Mouse (Mus musculus): ENCODE results near the gene Coq6. TPM values are rescaled to one million over a fixed set of nuclear protein-coding genes. Genes with fewer than 3 reads are reported as not detected.
A peak's percentile ranks its signal among the peaks of the same experiment; 100 is the strongest.

Gene Coq6
- total RNA-seq, 2 experiments from 2014 or later, result 44.6 to 63.2 TPM

DNA sequence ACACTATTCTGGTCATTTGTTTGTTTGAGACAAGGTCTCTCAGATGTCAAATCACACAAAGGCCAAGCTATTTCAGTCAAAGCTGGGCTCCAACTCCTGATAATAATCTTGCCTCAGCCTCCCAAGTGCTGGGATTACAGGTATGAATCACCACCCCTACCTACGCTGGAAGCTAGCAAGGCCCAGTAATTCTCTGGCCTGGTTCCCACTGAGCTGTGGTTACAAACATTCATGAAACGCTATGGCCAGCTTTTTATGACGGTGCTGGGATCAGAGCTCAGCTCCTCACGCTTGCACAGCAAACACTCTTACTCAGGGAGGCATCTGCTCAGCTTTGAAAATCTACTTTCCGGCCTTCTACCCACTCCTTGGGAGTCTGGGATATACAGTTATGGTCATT lies 32.4 kb downstream of the Coq6 start:
- DNase-seq, result no peak

DNA sequence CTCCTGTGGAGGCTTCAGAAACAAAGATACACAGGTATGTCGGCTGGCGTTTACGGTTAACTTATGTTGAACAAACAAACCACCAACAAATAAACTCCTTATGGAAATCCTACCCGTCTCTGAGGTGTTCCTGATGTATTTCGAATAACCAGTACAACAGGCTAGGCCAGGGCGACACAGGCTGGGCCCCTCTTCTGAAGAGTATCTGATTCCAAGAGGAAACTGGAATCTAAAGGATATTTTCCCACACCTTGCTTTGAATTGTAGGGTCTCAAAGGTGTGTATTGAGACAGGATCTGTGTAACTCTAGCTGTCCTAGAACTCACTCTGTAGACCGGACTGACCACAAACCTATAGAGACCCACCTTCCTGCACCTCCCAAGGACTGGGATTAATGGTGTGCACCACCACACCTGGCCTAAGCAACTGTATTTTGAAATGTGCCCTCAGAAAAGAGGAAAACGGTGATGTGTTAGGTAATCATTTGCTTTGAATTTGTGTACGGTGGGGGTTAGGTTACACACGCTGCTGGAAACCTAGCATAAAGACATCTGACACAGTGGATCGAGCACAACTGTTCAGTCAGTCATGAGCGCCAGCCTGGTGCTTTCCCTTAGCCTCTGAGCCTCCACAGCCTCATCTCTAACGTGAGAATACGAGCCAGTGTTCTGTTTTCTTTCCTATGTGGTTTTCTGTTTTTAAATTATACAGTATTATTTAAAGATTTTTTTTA lies 35.7 kb downstream of the Coq6 start:
- no peak for DNase-seq

DNA sequence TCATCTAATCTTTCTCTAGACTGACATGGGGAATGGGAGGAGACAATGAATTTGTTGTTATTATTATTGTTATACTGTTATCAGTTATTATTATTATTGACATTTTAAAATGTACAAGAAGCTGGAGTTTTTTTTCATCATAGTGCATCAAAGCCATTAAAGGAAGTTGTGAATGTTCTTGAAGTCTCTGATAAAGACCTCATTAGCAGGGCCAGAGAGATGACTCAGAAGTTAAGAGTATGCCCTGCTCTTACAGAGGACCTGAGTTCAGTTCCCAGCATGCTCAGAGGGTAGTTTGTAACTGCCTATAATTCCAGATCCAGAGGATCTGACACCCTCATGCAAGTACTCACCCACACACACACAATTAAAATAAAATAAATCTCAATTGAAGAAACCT lies 36.2 kb downstream of the Coq6 start:
- DNase-seq, result no peak

DNA sequence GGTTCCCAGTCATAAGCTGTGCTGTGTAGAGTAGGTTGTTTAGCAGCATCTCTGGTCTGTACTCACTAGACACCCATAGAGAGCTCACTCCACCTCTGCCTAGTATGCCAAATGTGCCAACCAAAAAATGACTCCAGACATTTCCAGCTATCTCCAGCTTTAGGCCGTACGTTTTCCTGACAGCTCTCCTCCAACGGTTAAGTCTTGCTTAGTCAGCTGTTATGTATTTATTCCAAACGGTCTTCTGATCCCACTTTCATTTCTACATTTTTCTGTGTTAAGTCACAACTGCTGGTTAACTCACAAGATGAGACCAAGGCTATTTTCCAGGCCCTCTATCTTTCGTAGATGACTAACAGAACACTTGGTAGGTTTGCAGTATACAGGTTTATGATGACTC lies 37.2 kb downstream of the Coq6 start:
- no peak for DNase-seq

DNA sequence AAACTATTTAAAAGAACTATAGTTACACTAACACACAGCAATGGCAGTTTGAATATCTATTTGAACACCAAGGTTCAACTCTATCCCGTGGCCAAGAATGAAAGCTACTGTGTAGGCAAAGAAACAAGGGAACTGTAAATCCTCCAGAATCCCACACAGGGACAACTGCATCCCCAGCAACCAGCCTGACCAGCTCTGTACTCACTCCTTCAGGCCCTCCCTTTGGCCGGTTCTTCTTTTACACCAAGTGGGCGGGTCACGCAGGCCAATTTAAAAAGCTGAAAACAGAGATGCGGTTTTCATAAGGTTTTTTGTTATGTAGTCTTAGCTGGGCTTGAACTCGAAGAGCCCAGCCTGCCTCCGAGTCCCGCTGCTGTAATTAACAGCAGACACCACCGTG lies 37.7 kb downstream of the Coq6 start:
- DNase-seq, result peak in 1 of 2 experiments; percentile 8

DNA sequence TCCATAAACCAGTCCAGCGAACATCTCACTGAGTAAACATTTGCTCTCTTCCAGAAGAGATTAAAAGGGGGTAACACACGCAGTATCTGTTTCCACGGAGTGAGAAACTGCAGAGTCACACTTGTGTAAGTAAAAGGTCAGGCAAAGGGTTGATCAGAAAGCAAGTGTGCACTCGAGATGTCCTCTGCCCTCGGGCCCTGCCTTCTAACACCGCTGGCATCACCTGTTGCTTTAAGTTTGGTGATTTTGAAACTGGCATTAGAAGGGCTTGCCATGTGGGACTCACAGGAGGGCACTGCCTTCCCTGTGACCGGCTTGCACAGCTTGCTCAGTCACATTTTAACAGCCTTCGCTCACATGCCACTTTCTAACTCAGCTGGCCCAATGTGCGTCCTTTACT lies 38.2 kb downstream of the Coq6 start:
- DNase-seq, result peak; percentile 17 to 26

DNA sequence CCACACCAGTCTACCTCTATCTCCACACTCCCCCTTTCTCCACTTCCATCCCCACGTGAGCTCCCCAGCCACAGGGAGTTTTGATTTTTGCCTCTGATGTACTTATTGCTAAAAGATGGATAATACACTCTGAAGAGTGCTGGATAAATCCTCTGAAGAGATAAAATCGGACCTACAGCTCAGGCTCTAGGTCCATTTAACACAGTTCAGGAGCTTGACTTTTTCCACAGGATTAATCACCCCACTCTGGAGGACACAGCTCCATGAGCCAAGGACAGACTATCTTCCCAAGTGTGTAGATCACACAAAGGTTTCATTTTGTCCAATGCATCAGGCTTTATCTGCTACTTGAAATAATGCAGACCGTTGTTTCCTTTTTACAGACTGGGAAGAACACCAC lies 38.6 kb downstream of the Coq6 start:
- DNase-seq, result peak; percentile 27

DNA sequence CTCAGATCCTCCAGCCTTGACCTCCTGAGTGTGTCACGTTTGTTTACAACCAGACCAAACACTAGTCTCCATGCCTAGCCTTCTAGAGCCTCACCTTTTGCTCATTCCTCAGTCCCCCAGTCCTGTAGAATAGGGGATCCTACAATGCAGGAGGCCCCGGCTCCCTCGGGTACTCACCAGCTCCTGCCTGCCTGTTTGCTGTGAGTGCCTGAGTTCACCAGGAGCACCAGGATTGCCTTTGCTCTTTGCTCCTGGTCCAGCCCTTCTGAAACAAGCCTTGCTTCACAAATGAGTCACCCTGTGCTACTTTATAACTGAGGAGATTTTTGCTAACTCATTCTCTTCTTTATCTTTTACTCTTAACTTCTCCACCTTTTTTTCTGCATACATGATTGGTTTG lies 39.2 kb downstream of the Coq6 start:
- DNase-seq, result peak; percentile 52 to 64

DNA sequence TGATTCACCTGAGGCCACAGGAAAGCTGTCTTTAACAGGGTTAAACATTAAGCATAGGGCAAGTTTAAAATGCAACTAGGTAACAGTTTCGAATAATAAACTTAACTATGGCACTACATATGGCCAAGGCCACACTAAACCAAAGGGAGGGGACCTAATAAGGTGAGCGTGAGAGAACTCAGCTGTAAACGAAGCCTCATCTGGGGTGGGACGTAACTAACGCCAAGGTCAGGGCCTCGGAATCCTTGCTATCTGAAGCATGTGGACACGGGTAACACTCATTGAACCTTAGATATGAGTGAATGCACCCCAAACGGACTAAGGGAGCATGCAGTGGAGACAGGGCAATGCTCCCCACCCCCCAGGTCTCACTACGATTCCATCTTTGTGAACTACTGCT lies 41.5 kb downstream of the Coq6 start:
- DNase-seq, result no peak

DNA sequence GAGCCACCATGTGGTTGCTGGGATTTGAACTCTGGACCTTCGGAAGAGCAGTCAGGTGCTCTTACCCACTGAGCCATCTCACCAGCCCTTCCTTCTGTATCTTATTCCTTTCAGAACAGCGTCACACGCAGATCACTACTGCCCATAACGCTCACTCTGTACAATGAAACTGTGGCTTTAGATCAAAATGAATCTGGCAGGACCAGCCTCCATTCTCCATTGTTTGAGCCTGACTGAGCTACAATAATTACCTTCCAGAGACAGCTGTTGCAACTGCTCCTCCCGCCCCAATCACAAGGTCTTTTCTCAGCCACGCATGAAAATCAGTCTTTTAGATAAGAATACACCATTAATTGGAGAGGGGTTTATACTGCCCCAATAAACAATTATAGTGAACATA lies 43.1 kb downstream of the Coq6 start:
- no peak for DNase-seq

DNA sequence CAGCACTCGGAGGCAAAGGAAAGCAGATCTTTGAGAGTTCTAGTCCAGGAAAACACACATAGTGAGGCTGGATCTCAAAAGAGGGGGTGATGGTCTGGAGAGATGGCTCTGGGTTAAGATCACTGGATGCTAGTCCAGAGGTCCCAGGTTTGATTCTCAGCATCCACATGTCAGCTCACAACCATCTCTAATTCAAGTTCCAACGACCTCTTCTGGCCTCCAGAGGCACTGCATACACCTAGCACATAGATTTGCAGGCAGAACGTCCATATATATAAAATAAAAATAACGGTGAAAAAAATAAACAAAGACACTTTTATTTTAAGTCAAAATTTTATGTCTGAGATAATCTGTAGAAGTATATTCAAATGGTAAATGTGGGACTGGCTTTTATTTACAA lies 45.8 kb downstream of the Coq6 start:
- no peak for DNase-seq

DNA sequence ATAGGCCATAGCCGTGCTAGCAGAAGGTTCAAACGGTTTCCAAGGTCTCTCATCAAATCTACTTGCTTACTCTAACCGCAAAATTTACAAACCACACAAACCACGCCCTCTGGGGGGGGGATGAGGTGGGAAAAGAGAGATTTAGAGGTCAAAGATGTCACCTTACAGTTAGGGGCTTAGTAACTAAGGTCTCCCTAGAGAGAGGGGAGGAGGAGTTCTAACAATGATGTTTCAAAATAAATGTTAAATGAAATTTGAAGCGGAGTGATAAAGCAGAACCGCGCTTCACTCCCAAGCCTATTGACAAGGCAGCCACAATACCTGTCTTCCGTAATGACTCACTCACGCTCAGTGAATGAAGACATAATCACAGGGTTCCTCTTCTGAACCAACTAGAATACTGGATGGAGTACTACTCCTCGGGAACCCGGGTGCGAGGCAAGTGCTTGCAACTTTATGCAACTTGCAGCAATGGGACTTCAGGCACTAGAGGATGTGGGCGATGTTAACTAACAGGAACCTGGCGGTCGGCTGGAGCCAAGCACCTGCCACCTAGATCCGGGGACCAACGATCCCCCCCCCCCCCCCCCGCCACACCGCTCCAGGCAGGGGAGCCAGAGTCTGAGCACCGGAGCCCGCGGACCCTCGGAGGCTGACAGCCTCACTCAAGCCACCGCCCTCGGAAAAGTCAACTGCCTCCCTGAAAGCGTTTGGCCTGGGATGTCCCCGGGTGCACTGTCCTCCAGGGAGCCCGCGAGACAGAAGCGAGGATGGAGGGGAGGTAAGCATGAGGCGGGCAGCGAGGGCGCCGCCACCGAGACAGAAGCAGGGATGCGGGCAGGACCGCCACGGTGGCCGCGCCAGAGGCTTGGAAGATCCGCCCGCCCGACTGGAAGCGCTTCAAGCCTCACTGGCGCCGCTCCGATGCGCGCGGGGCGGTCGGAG lies 46.7 kb downstream of the Coq6 start:
- DNase-seq, result peak; percentile 28 to 40

DNA sequence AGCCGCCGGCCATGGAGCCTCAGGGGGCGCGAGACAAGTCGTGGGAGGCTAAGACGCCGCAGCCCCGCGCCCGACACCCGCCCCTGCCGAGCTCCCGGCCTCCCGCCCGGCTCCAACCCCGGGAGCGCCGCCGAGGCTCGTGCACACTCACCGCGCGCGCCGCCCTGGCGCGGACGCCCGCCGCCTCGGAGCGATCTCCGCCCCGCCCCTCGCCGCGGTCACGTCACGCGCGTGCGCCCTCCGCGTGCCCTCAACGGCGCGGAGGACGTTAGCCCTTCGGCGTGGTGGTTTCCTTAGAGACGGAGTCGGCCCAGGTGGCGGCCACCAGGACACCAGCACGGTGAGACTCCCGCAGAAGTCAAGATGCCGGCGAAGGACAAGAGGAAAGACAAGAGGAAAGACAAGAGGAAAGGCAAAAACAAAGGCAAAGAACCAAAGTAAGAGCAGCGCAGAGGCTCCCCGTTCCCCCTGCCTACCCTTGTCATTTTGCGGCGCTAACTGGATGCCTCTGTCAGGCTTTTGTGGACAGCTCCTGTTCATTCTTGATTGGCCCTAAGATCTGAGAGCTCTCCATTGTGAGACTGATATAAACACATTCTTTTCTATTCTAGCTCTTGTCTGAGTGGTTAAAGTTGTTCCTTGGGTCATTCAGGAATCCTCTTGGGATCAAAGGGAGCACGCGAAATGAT lies 47.5 kb downstream of the Coq6 start, which contains the start of the genes Entpd5 and Bbof1:
Gene Entpd5, minus strand, starts transcription at position 211 of the 689 bp plus-strand sequence.
Gene Bbof1, plus strand, starts transcription at position 253 of the 689 bp plus-strand sequence.
- DNase-seq, result peak; percentile 94 to 97

DNA sequence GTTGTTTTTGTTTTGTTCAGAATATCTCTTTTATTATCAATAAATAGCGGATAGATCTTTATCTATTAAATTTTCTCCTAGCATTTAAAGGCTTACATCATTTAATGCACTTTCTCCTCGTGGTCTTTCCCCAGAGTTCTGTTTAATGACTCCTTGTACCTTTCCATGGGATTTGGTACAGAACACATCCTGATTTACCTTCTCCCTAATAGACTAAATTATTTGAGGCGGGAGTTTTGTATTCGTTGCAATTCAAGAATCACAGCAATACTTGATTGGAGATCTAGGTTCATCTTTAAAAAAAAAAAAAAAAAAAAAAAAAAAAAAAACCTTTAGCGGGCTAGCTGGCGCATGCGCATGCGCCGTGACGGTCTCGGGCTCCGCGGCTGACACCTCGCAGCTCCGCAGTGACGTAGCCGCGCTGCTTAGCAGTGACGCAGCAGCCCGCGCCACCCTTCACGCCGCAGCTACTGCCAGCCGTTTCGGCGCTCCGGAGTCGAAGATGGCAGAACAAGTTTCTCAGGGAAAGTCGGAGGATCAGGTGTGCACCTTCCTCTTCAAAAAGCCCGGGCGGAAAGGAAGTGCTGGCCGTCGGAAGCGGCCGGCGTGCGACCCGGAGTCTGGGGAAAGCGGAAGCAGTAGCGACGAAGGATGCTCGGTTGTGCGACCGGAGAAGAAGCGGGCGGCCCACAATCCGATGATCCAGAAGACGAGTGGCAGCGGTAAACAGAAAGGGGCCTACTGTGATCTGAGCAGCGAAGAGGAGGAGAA lies 55.6 kb downstream of the Coq6 start, which contains the start of gene Rnf113a2:
Gene Rnf113a2, plus strand, starts transcription at position 363 of the 771 bp plus-strand sequence.
- DNase-seq, result peak; percentile 85 to 89

DNA sequence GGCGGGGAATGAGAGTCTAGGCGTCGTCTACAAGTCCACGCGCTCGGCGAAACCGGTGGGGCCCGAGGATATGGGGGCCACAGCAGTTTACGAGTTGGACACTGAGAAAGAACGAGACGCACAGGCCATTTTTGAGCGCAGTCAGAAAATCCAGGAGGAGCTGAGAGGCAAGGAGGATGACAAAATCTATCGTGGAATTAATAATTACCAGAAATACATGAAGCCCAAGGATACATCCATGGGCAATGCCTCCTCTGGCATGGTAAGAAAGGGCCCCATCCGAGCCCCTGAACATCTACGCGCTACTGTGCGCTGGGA lies 56.1 kb downstream of the Coq6 start:
- DNase-seq, result no peak

Other genes starting within 250 kb of the Coq6 start
- 10 to 100 TPM; 14.1 to 19.5 TPM for gene Dnal1, start 247.3 kb upstream of the Coq6 start, total RNA-seq (2021)
- gene Pnma1, start 213.2 kb upstream of the Coq6 start, total RNA-seq (2021), result under 1 TPM; 0.23 to 0.26 TPM
- gene Elmsan1, start 142.8 kb upstream of the Coq6 start, total RNA-seq (2021), result 10 to 100 TPM; 18.1 to 23.8 TPM
- gene Ptgr2, start 76.4 kb upstream of the Coq6 start, total RNA-seq (2021), result 10 to 100 TPM; 76.8 to 84.6 TPM
- 10 to 100 TPM; 32.8 to 38.9 TPM for gene Zfp410, start 44.8 kb upstream of the Coq6 start, total RNA-seq (2021)
- gene Fam161b, start 176 bp downstream of the Coq6 start, total RNA-seq (2021), result 1 to 10 TPM; 2.5 to 2.6 TPM
- gene Entpd5, start 47.4 kb downstream of the Coq6 start, total RNA-seq (2021), result 100 to 1,000 TPM in 1 of 2 experiments, 10 to 100 TPM in 1; 99.3 to 172 TPM
- gene Bbof1, start 47.4 kb downstream of the Coq6 start, total RNA-seq (2021), result 1 to 10 TPM; 1.9 to 2.4 TPM
- 10 to 100 TPM; 17.9 to 19.4 TPM for gene Rnf113a2, start 55.5 kb downstream of the Coq6 start, total RNA-seq (2021)
- 100 to 1,000 TPM; 178 to 227 TPM for gene Aldh6a1, start 89.3 kb downstream of the Coq6 start, total RNA-seq (2021)
- gene Lin52, start 89.8 kb downstream of the Coq6 start, total RNA-seq (2021), result 10 to 100 TPM; 13.7 to 15.6 TPM
- gene Vsx2, start 208.1 kb downstream of the Coq6 start, total RNA-seq (2021), result not detected

Data from adrenal gland, postnatal 36 days (tissue).